Mouse (Mus musculus): ENCODE measurements around the gene 9130213A22Rik. TPM values are rescaled to one million over a fixed set of nuclear protein-coding genes. Genes with fewer than 3 reads are reported as not detected.
"Not testable (repeated sequence)": the region's sequence is repeated elsewhere in the genome, so short reads cannot be mapped to it uniquely, and the experiment has no call there.

Gene 9130213A22Rik
- total RNA-seq, 2 experiments from 2014 or later, result 0.27 to 0.49 TPM

DNA sequence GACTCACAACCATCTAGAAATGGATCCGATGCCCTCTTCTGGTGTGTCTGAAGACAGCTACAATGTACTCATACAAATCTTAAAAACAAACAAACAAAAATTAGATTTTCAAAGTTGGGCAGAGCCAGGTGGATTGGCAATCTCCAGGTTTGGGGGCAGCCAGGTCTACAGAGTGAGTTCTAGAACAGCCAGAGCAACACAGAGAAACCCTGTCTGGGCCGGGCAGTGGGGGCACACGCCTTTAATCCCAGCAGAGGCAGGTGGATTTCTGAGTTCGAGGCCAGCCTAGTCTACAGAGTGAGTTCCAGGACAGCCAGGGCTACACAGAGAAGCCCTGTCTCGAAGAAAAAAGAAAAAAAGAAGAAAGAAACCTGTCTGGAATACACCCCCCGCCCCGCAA, 28.5 kb downstream of the 9130213A22Rik start:
- DNase-seq, result not testable (repeated sequence)

DNA sequence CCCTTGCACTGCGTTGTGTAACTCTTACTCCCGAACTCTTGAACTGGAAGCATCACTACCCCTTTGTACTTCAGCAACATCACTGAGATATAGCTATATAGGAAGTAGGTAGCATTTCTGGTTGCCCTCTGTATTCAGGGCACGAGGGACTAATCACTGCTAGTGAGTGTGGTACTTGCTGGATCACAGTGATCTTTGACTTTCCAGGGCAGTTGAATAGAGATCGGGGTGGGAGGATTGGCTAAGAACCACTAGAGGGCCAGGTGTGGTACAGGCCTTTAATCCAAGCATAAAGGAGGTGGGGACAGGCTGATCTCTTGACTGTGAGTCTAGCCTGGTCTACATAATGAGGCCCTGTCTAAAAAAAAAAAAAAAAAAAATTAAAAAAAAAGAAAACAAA, 29.5 kb downstream of the 9130213A22Rik start:
- no peak for DNase-seq

DNA sequence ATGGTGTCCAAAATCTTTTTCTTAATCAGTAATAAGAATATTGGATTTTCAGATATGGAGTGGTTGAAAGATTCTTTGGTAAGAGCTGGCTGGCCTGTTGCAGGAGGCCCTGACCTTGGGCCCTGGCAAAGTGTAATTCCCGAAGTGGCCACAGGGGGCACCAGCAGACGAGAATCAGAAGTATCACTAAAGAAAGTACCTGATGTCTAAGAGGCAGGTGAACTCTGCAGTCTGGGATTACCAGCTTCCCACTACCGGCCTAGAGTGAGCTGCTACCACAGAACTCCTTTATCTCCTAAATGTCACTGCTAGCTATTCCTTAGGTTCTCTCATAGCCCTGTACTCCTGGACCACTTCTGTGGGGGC, 30.0 kb downstream of the 9130213A22Rik start:
- DNase-seq, result peak; percentile 91

DNA sequence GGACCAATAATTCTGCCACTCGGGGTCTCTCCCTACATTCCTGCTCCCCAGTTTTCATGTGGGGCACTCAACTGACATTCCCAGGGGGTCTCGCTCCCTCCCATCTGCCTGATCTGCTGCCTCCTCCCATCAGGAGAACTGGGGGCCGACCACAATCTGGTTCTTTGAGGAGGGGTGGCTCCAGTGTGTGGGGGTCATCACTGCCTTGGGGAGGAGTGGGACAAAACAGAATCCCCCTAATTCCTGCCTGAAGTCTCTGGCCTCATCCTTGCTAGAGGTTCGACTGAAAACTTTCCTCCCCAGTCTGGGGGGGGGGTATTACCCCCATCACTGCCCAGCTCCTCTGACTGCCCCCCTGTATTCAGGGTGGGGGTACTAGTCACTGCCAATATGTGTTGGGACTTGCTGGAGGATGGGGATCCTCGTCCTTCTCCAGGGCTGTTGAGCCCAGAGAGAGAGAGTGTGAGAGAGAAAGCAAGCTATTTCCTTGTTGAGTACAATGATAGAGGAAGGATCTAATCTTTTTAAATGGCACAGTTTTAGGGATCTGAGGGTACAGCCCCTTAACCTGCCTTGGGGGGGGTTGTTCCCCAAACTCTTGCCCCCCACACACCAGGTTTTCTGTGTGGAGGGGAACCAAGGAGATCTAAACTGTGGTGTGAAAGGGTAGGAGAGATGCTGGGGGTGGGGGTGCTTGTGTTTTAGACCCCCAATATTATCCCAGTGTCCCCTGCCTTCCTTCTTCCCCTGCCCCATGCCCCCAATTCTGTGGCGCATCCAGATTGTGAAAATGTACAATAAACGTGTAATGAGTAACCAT, 30.6 kb downstream of the 9130213A22Rik start:
- DNase-seq, result no peak

DNA sequence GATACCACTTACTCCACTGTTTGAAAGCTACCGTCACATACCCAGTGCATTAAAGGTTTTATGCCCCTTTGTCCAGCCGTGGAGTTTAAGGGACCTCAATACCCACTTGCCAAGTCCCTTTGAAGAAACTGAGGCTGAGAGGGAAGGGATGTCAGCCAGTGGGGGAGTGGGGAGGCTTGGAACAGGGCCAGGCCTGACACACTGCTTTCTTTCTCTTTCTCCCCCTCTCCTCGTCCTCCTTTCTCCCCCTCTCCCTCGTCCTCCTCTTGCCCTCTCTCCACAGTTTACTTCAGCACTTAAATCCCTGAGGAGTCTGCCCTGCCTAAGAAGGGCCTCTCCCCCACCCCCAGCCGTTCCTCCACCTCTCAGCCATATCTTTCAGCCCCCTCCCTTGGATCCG, 32.0 kb downstream of the 9130213A22Rik start:
- peak; percentile 17 for DNase-seq

DNA sequence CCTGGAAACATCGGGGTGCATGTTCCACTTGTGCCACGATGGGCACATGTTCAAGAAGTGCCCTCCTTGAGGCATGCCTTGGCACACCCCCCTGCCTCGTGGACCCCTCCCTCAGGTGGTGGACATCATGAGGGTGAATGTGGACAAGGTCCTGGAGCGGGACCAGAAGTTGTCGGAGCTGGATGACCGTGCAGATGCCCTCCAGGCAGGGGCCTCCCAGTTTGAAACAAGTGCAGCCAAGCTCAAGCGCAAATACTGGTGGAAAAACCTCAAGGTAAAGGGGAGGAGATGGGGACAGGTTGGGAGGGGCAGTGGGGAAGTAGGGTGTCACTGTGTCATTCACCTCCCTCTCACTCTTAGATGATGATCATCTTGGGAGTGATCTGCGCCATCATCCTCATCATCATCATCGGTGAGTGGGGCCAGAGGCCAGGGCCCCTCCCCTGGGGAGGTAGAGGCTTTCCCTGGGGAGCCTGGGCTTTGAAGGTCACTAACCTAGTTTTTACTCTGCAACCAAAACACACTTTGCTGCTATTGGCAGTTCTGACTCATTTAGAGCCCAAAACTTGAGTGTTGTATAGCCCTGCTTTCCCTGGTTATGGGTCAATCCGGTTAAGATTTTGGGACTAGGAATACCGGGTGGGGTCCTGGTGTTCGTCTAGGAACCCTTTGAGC, 32.6 kb downstream of the 9130213A22Rik start:
- no peak for DNase-seq

DNA sequence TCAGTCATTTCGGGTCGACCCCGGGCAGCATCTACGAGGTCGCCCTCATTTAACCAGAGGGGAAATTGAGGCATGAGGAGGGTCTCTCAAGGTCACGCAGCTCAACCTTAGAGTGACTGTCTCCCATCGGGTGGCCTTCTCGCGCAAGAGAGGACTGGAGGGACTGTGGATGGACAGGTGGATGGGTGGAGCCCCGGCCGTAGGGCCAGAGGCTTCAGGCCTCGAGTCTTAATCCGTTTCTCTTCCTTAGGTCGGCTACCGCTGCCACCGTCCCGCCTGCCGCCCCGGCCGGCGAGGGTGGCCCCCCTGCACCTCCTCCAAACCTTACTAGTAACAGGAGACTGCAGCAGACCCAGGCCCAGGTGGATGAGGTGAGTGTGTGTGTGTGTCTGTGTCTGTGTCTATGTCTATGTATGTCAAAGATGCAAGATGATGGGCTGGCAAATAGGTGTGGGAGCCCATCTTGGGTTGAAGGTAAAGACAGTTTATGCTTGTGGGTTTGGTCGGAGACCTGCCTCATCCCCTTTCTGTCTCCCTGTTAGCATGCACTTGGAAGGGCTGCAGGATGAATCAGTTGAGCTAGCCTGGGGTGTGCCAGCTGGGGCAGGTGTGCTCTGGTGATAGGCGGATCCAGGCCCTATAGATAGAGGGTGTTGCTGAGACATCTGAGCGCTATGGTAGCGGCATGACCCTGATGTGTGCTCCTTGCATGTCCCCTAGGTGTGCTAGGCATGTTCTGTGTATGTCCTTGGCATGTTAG, 33.4 kb downstream of the 9130213A22Rik start:
- no peak for DNase-seq

DNA sequence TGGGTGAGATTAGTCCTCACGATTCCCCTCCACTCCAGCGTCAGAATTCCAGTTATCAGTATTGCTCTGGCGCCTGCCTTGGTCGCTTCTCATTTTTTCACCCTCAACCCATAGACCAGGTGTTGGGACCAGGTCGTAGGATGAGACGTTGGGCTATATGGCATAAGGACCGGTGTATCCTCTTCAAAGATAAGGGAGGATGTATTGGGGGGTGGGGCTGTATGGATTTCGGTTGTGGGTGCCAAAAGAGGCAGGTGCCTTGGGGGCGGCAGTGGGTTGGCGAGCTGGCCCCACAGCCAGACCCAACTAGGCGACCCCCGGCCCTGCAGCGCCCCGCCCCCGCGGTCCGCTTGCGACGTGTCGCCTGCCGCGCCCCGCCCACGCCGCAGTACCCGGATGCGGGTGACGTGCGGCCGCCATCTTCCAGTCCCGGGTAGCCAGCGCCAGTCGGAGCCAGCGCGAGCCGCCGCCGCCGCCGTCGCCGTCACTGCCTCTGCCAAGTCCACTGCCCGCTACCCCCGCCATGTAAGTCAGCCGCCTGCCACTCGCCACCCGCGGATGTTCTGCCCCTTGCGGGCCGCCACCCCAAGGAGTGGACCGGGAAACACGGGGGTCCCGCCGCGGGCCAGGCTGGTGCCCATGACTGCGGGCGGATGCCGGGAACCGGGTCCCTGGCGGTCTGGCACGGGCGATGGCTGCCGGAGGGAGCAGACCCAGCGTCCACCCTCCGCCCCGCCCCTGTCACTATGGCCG, 34.1 kb downstream of the 9130213A22Rik start, which contains the start of gene Vamp2:
Gene Vamp2 (plus strand): TSS at position 388 of the 753 bp plus-strand sequence.
- DNase-seq, result peak; percentile 94

DNA sequence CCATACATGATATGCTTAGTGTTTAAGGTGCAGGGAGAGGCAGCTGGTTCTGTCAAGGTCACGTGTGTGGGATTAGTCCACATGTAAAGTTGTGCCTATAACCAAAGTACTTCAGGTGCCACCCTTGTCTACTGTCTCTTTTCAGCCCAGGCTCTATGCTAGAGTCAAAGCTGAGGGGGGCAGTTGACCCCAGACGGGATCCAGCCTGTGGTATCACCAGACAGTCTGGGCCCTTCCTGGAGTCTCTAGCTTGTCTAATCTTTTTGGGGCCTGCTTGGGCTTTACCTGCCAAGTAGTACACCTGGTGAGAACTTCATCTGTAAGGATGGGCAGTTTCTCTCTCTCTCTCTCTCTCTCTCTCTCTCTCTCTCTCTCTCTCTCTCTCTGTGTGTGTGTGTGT, 34.8 kb downstream of the 9130213A22Rik start:
- DNase-seq, result no peak

DNA sequence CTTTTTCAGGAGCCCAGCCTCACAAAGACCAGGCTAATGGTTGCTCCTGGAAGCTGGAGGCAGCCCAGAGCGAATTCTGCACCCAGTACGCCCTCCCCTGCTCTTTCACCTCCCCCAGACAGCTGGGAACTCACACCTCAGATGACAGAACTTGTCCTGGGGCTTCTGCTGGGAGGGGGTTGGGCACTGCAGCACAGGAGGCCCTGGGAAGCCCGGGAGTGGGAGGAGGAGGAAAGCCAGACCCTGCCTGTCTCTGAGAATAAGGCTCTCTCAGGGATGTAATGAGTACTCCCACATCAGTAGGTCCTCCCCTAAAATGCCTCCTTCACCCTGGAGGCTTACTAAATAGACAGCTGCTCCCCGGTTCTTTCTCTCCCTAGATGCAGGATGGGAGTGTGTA, 35.3 kb downstream of the 9130213A22Rik start:
- DNase-seq, result peak; percentile 28

DNA sequence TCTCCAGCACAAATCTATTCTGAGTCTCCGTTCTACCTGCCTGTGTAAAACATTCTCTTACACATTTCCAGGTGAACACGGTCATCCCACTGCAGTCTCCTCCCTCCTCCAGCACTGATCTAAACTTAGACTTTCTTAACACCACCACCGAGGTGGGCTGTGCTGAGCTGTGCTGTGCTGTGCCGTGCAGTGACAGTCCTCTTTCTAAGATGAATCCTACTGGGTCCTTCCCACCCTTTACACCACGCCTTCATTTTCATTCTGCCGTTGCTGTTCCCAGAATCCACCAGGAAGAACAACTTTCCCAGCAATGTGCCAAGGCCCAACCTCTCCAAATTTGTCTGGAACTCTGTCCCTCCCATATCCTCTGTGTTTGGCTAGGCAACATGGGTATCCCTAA, 36.0 kb downstream of the 9130213A22Rik start:
- DNase-seq, result peak; percentile 11

DNA sequence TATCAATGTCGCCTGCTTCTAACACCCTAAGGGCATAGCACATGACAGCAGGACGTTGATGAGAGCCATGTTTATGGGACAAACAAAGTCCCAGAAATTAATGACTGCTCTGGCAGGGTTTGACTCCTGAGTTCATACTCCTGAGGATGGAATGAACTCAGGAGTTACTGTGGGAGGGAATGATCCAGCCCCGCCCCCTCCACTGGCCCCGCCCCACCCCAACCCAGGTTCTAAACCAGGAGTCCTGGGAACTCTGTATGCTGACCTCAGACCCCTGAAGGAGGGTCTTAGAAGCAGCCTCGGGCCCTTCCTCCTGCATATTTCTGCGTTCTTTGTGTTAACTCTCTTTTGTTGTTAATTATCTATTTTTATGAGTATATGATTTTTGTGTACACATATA, 36.8 kb downstream of the 9130213A22Rik start:
- no peak for DNase-seq

DNA sequence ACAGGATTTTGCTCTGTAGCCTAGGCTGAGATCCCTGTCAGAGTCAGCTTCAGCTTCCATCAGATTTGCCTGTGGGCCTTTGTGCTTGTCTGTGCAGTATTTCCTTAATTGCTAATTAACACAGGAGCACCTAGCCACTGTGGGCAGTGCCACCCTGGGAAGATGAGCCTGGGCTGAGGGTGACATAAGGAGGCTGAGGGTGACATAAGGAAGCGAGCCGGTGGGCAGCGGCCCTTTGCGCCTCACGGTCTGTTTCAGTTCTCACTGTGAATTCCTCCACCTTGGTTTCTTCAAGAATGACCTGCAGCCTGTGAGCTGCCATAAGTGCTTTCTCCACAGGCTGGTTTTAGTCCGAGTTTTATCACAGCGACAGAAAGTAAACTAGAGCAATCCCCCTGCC, 40.8 kb downstream of the 9130213A22Rik start:
- DNase-seq, result no peak

DNA sequence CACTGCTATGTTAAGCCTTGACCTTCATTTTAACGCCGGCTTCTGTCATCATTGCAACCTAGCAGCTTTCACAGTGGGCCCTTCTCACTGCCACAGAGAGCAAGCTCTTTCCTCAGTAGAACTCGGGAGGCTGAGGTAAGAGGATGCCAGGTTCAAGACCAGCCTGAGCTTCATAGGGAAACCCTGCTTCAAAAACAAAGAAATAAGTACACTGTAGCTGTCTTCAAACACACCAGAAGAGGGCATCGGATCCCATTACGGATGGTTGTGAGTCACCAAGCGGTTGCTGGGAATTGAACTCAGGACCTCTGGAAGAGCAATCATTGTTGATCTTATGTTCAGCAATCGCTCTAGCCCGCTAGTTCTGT, 41.5 kb downstream of the 9130213A22Rik start:
- no peak for DNase-seq

DNA sequence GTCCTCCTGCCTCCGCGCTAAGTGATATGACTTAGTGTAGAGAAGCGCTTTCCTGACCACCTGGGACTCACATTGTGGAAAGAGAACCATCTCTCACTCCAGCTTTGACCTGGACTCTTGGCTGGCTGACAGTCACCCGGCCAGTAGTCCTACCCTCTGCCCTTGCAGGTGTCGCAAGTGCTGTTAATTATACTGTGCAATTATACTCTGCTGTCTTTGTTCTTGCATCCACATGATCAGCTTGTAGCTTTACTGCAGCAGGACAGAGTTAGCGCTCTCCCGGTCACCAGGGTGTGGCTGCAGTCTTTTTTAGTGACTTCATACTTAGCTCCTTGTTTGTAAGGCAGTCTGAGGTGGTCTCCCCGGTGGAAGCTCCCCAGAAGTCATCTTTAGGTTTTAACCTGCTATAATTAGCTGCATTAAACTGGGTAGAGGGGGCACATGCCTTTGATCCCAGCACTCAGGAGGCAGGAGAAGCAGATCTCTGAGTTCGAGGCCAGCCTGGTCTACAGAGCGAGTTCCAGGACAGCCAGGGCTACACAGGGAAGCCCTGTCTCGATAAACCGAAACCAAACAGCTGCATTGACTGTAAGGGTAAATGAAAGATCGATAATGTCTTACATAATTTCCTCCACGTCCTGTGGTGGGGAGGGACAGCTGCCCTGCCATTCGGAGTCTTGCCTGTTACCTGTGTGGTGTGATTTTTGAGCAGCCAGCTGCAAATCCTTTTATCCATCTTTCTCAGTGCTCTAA, 42.1 kb downstream of the 9130213A22Rik start:
- no peak for DNase-seq

DNA sequence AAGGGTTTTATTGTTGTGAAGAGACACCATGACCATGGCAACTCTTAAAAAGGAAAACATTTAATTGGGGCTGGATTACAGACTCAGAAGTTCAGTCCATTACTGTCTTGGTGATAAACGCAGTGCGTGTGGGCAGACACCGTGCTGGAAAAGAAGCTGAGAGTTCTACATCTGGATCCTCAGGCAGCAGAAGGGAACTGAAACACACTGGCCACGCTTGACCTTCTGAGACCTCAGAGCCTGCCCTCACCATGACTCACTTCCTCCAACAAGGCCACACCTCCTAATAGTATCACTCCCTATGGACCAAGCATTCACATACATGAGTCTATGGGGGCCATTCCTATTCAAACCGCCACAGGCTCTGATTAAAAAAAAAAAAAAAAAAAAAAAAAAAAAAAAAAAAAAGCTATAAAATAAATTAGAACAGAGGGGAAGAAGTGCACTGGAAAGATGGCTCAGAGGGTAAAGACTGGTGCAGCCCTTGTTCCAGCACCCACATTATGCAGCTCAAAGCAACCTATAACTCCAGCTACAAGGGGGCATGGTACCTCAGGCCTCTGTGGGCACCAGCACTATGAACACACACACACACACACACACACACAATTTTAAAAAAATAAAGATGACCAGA, 43.5 kb downstream of the 9130213A22Rik start:
- no peak for DNase-seq

DNA sequence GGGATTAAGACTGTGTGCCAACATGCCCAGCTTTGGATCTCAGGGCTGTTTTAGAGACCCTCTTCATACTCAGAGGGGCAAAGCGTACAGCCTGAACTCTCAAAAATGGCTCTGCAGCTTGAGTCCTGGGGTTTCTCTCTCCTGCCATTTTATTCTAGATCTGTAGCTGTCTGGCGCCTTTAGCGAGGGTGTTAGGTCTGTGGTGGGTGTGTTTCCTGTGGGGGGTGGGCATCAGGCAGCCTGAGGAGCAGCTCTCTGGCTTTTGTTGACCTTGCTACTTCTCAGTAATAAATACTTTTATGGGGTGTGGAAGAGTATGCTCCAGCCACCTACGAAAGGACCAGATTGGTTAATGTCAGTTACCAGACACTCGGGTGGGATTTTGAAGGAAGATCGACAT, 44.3 kb downstream of the 9130213A22Rik start:
- DNase-seq, result no peak

DNA sequence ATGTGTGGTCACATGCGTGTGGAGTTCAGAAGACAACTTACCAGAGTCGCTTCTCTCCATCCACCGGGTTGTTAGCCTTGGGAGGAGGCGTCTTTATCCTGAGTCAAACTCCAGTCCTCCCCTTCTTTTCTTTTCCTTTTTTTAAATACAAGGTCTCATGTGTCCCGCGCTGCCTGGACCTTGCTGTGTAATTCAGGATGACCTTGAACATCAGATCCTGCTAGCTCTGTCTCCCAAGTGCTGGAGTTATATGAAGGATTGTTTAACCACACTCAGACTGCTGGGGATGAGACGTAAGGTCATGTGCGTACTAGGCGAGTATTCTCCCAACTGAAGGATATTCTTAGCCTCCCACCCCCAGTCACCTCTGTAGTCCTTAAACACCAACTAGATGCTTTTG, 45.1 kb downstream of the 9130213A22Rik start:
- no peak for DNase-seq

DNA sequence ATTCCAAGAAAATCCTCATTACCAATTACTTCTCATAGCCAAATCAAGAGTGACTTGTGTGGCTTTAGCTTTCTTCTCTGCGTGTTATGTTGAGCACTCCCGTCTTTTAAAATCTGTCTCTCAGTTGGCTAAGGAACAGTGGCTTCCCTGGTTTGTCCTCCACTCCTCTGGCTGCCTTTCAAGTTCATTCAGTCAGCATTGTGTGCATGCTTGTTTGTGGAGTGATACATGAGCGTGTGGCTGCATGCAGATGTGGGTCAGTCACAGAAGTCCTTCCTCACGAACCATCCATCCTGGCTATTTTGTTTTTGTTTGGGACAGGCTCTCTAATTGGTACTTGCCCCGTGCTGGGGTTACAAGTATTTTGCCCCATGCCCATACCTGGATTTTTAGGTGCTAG, 45.8 kb downstream of the 9130213A22Rik start:
- DNase-seq, result no peak

DNA sequence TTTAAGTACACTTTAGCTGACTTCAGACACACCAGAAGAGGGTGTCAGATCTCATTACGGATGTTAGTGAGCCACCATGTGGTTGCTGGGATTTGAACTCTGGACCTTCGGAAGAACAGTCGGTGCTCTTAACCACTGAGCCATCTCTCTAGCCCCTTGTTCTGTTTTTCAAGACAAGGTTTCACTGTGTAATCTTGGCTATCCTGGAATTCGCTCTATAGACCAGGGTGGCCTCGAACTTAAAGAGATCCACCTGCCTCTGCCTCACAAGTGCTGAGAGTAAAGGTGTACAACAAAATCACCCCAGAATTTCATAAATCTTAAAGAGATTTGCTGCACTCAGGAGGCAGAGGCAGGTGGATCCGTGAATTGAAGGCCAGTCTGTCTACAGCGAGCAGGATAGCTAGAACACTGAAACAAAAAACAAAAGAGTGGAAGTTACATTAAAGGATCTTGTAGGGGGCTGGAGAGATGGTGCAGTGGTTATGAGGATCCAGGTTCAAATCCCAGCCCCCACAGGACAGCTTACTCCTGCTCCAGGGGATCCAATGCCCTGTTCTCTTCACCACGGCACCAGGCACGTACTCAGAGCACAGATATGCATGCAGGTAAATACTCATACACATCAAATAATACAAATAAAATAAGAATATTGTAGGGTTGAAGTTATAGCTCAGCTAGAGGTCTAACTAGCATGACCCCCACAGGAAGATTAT, 46.5 kb downstream of the 9130213A22Rik start:
- no peak for DNase-seq

DNA sequence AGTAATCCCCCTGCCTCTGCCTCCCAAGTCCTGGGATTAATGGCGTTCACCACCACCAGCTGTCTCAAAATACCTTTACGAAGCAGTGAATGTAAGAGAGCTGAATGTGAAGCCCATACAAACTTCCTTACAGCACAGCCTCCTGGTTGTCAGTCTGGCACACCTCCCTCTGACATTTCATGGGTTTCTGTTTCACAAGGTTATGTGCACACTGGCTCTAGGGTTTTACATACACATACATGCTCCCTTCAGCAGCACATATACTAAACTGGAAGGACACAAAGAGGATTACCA, 47.7 kb downstream of the 9130213A22Rik start:
- DNase-seq, result no peak

Data from gastrocnemius, postnatal 10 days (tissue).